Mouse (Mus musculus) liver, embryonic 15.5 days (tissue): ENCODE measurements around the gene Zc3h10. TPM values are rescaled to one million over a fixed set of nuclear protein-coding genes. Genes with fewer than 3 reads are reported as not detected.
A peak's percentile ranks its signal among the peaks of the same experiment; 100 is the strongest.

Experiments used
- ATAC-seq: fragments of 200-750 bp; cut with Nextera tagmentation; 2 replicates; pipeline ENCODE4 v1.8.0; 2017; ENCODE audit warnings: moderate number of reproducible peaks, mild to moderate bottlenecking, moderate library complexity; ENCODE audit not compliant: insufficient read depth
- H3K27ac ChIP-seq: fragments of 300-500 bp; sonication (generic); replicated peaks from 2 replicates; pipeline ENCODE4 v1.5.1; 2015; ENCODE audit warnings: mild to moderate bottlenecking, inconsistent platforms
- H3K27me3 ChIP-seq: fragments of 300-500 bp; sonication (generic); 2 replicates; pipeline ENCODE4 v1.6.1; 2015; ENCODE audit warnings: mild to moderate bottlenecking, inconsistent platforms
- H3K36me3 ChIP-seq: fragments of 300-500 bp; sonication (generic); replicated peaks from 2 replicates; pipeline ENCODE4 v1.6.1; 2015; ENCODE audit warnings: moderate library complexity, mild to moderate bottlenecking, inconsistent platforms
- H3K4me1 ChIP-seq: fragments of 300-500 bp; sonication (generic); replicated peaks from 2 replicates; pipeline ENCODE4 v1.6.1; 2015; ENCODE audit warnings: inconsistent platforms
- H3K4me2 ChIP-seq: fragments of 300-500 bp; sonication (generic); 2 replicates; pipeline ENCODE4 v1.6.1; 2015; ENCODE audit warnings: moderate library complexity, mild to moderate bottlenecking, inconsistent platforms
- H3K4me3 ChIP-seq: fragments of 300-500 bp; sonication (generic); replicated peaks from 2 replicates; pipeline ENCODE4 v1.5.1; 2015; ENCODE audit warnings: mild to moderate bottlenecking, inconsistent platforms
- H3K9ac ChIP-seq: fragments of 300-500 bp; sonication (generic); 2 replicates; pipeline ENCODE4 v1.6.1; 2015; ENCODE audit warnings: moderate library complexity, mild to moderate bottlenecking, inconsistent platforms
- H3K9me3 ChIP-seq: fragments of 300-500 bp; sonication (generic); replicated peaks from 2 replicates; pipeline ENCODE4 v1.6.1; 2016; ENCODE audit warnings: inconsistent platforms
- WGBS: fragments of 180-500 bp; shearing (Covaris S2); methylation state at CpG from one replicate; pipeline ENCODE4 v1.1.7; 2015; ENCODE audit warnings: mixed read lengths; ENCODE audit not compliant: insufficient replicate concordance; 5-methylcytosine and 5-hydroxymethylcytosine counted together
- polyA plus RNA-seq: library from polyadenylated mRNA; unstranded; fragments of >200 nt; fragmentation: Nextera tagmentation; extraction: Ambion mirVana; gene quantifications from 2 replicates; pipeline ENCODE4 v1.2.1, GENCODE M21; 2015

Gene Zc3h10
- polyA plus RNA-seq, 1 experiment from 2014 or later: 4.9 TPM

DNA sequence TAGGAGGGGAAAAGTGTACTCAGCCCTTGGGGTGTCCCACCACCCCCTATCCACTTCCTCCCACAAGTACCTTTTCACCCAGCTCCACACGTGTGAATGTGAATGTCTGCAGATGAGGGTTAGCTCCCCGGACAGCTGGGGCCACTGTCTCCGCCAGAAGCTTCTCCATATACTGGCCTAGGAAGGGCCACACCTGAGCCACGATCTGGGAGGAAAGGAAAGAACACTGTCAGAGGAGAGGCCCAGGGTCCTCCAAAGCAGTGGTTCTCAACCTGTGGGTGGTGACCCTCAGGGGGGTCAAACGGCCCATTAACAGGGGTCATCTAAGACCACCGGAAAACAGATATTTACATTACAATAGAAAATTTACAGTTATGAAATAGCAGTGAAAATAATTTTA, 25.2 kb downstream of the Zc3h10 start:
- no peaks in the 10 kb centered on the region for H3K27me3 ChIP-seq
- peaks cover 44% of the 10 kb centered on the region for H3K36me3 ChIP-seq
- no peak for ATAC-seq
- H3K4me2 ChIP-seq: no peak overlapping the region
- WGBS: 63% methylated on average over 6 of the region's 6 CpGs
- no peak overlapping the region for H3K27ac ChIP-seq
- no peak overlapping the region for H3K9ac ChIP-seq
- H3K4me1 ChIP-seq: peaks cover 41% of the 10 kb centered on the region
- H3K9me3 ChIP-seq: no peaks in the 10 kb centered on the region
- no peak overlapping the region for H3K4me3 ChIP-seq

DNA sequence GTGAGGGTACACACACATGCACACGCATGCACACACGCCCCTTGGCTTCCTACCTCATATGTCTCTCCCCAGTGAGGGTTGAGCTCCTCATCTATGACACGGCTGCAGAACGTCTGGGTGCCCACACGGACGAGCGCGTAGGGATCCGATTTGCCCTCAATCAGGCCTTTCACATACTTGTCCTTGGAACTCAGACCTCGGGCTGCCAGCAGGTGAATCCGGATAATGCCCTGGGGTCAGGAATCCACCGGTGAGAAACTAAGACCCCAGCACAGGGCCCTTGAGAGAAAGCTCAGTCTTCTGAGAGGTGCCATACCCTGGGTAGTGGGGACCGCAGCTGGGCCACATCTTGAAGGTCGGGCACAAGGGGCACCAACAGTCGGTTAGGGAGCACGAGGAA, 27.0 kb downstream of the Zc3h10 start:
- Histone ChIP-seq H3K9me3 (no peaks in the 10 kb centered on the region), H3K4me2 (no peak overlapping the region), H3K27me3 (no peaks in the 10 kb centered on the region), H3K4me1 (peaks cover 44% of the 10 kb centered on the region), H3K36me3 (peaks cover 58% of the 10 kb centered on the region), H3K9ac (no peak overlapping the region), H3K27ac (no peak overlapping the region), H3K4me3 (no peak overlapping the region)
- no peak for ATAC-seq
- WGBS: 85% methylated on average over 16 of the region's 16 CpGs

DNA sequence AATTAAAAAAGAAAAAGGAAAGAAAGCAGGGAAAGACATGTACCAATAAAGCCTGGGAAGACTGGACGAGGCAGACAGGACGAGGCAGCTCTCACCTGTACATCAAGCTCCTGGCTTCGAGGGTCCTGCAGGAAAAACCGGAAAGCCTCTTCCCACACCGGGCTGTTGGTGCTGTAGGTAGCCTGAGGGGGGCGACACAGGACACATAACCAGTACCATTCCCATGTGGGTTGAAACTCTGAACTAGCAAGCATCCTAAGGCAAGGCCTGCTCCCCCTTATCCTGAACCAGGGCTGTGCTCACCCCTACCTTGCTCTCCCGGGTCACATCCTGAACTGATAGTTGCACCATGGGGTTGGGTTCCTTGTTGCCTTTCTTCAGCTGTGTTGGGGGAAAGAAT, 28.7 kb downstream of the Zc3h10 start:
- no peak for ATAC-seq
- 76% methylated on average over 7 of the region's 7 CpGs for WGBS
- H3K9ac ChIP-seq: no peak overlapping the region
- peaks cover 35% of the 10 kb centered on the region for H3K4me1 ChIP-seq
- H3K36me3 ChIP-seq: peaks cover 66% of the 10 kb centered on the region
- H3K27ac ChIP-seq: no peak overlapping the region
- no peak overlapping the region for H3K4me2 ChIP-seq
- H3K4me3 ChIP-seq: no peak overlapping the region
- H3K27me3 ChIP-seq: no peaks in the 10 kb centered on the region
- no peaks in the 10 kb centered on the region for H3K9me3 ChIP-seq

DNA sequence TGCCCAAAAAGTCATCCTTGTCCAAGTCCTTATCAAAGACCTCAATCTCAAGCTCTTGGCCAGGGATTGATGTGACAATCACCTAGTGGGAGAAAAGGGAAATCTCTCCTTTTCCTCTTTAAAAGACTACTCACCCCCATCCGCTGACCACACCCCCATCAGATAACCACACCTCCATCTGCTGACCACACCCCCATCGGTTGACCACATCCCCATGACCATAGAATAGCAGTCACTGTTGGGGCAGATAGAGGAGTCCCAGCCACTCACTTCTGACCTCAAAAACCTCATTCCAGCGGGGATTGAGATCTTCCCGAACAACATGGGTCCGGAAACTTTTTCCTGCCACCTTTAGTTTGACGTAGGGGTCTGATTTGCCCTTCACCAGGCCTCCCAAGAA, 30.9 kb downstream of the Zc3h10 start:
- no peak overlapping the region for H3K27ac ChIP-seq
- H3K9me3 ChIP-seq: no peaks in the 10 kb centered on the region
- no peak overlapping the region for H3K4me3 ChIP-seq
- 24% methylated on average over 6 of the region's 6 CpGs for WGBS
- no peaks in the 10 kb centered on the region for H3K27me3 ChIP-seq
- no peak overlapping the region for H3K9ac ChIP-seq
- no peak overlapping the region for H3K4me2 ChIP-seq
- peaks cover 71% of the 10 kb centered on the region for H3K36me3 ChIP-seq
- peaks cover 35% of the 10 kb centered on the region for H3K4me1 ChIP-seq
- ATAC-seq: no peak

DNA sequence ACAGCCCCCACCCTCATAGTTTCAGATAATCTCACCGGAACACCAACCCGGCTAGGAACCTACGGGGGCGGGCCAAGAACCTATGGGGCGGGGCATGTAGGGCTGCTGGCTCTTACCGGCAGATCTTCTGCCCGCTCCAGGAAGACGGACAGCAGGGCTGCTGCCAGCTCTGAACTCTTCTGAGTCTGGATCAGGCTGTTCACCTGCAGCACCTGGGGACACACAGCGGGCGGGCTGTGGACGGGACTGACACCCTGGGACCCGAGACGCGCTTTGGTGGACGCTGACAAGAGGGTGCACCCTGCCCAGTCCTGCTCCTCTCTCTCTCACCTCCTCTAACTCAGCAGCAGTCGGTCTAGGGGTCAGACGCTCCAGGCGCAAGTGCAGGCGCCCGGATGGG, 31.5 kb downstream of the Zc3h10 start:
- no peak overlapping the region for H3K9ac ChIP-seq
- H3K4me2 ChIP-seq: peak overlapping the region; percentile 6; the same call in 1 of the 2 replicates
- H3K9me3 ChIP-seq: no peaks in the 10 kb centered on the region
- H3K4me1 ChIP-seq: peaks cover 42% of the 10 kb centered on the region
- WGBS: 64% methylated on average over 20 of the region's 20 CpGs
- H3K4me3 ChIP-seq: no peak overlapping the region
- H3K36me3 ChIP-seq: peaks cover 72% of the 10 kb centered on the region
- H3K27ac ChIP-seq: no peak overlapping the region
- no peaks in the 10 kb centered on the region for H3K27me3 ChIP-seq
- ATAC-seq: no peak

DNA sequence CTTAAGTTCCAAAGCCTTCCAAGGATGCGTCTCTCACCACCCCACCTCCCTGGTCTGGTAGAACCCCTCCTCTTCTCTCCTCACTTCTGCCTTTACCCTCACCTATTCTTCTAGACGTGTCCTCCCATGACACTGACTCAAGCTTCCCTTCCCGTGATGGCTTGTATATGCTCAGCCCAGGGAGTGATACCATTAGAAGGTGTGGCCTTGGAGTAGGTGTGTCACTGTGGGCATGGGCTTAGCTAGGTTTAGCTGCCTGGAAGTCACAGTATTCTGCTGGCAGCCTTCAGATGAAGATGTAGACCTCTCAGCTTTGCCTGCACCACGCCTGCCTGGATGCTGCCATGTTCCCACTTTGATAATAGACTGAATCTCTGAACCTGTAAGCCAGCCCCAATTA, 32.5 kb downstream of the Zc3h10 start:
- H3K27ac ChIP-seq: no peak overlapping the region
- 57% methylated on average over 4 of the region's 4 CpGs for WGBS

DNA sequence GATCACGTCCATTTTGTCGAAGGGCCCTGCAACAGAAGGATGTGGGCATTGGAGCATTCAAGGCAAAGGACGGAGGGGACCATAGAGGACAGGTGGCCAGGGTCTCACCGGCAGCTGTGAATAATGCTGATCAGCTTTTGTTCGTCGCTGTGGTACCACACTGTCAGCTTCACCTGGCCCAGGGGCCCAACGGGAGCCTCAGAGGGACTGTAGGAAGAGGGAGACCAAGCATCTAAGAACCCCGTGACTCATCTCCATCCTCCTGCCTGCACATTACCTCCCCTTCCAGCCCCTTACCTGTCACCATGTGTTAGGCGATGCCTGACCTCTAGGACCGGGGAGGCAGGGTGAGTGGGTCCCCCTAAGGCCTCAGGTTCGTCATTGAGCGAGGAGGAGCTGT, 35.8 kb downstream of the Zc3h10 start:
- H3K4me1 ChIP-seq: peaks cover 48% of the 10 kb centered on the region
- no peak overlapping the region for H3K4me2 ChIP-seq
- H3K27me3 ChIP-seq: no peaks in the 10 kb centered on the region
- no peak for ATAC-seq
- no peak overlapping the region for H3K4me3 ChIP-seq
- H3K36me3 ChIP-seq: peaks cover 54% of the 10 kb centered on the region
- H3K9ac ChIP-seq: no peak overlapping the region
- 86% methylated on average over 12 of the region's 12 CpGs for WGBS
- H3K27ac ChIP-seq: no peak overlapping the region
- no peaks in the 10 kb centered on the region for H3K9me3 ChIP-seq

More for the DNA sequence above, 32.5 kb downstream of the Zc3h10 start:
- peaks cover 71% of the 10 kb centered on the region for H3K36me3 ChIP-seq
- H3K9me3 ChIP-seq: no peaks in the 10 kb centered on the region
- peaks cover 52% of the 10 kb centered on the region for H3K4me1 ChIP-seq
- no peak overlapping the region for H3K4me2 ChIP-seq
- ATAC-seq: no peak
- H3K27me3 ChIP-seq: no peaks in the 10 kb centered on the region
- no peak overlapping the region for H3K4me3 ChIP-seq
- H3K9ac ChIP-seq: no peak overlapping the region

DNA sequence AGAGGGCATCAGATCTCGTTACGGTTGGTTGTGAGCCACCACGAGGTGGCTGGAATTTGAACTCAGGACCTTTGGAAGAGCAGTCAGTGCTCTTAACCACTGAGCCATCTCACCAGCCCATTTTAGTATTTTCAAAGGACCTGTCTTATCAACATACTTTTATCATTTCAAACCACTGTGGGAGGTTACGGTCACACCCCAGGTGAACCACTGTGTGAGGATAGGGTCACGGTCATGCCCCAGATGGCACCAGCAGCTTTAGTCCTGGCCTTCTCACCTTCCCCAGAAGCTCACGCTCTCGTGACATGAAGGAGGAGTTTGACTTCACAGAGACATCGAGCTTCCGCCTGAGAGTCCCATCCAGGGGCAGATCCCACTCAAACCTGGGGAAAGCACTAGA, 36.4 kb downstream of the Zc3h10 start:
- Histone ChIP-seq H3K9me3 (no peaks in the 10 kb centered on the region), H3K9ac (no peak overlapping the region), H3K4me3 (no peak overlapping the region), H3K4me1 (peaks cover 42% of the 10 kb centered on the region), H3K27me3 (no peaks in the 10 kb centered on the region), H3K4me2 (no peak overlapping the region), H3K36me3 (peaks cover 49% of the 10 kb centered on the region), H3K27ac (no peak overlapping the region)
- ATAC-seq: peak; percentile 56; the same call in 1 of the 2 replicates
- WGBS: 62% methylated on average over 9 of the region's 9 CpGs

DNA sequence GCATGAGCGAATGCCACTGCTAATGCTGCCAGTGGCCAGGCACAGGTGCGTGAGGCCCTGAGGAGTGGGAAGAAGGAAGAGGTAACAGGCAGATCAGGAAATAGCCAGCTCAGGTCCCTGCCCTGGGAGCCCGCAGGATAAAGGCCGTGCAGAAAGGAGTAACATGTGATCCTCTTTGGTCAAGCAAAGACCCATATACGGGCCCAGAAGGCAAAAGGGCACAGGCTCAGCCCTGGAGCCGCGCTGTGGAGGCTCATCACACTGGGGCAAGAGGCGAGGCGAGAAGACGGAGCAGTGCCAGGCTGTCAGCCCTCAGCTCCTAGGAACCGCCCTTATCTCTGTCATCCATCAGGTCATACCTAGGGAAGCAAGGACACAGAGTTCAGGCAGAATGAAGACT, 37.3 kb downstream of the Zc3h10 start:
- 81% methylated on average over 11 of the region's 11 CpGs for WGBS
- peaks cover 34% of the 10 kb centered on the region for H3K4me1 ChIP-seq
- no peak for ATAC-seq

DNA sequence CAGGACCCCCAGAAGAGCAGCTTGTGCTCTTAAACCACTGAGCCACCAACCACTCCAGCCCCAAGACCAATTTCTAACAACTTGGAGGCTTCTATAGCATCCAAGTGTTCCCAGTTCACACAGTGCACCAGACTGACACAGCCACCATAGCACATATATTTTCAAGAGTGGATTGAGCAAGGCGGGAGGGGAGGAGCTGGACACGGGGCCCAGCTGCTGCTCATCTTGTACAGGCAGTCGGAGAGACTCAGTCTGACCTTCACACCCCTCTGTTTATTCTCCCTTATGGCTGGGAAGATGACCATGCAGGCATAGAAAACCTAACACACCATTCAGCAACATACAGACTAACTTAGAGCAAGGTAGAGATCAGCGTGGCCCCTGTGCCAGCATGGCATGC, 37.7 kb downstream of the Zc3h10 start:
- ATAC-seq: no peak
- H3K27me3 ChIP-seq: no peaks in the 10 kb centered on the region
- H3K4me1 ChIP-seq: peaks cover 34% of the 10 kb centered on the region
- WGBS: 76% methylated on average over 4 of the region's 4 CpGs
- no peak overlapping the region for H3K4me2 ChIP-seq
- H3K9ac ChIP-seq: no peak overlapping the region
- no peaks in the 10 kb centered on the region for H3K9me3 ChIP-seq
- H3K27ac ChIP-seq: no peak overlapping the region
- H3K36me3 ChIP-seq: peaks cover 37% of the 10 kb centered on the region
- H3K4me3 ChIP-seq: no peak overlapping the region

More for the DNA sequence above, 37.3 kb downstream of the Zc3h10 start:
- H3K27ac ChIP-seq: no peak overlapping the region
- H3K9me3 ChIP-seq: no peaks in the 10 kb centered on the region
- peaks cover 42% of the 10 kb centered on the region for H3K36me3 ChIP-seq
- H3K4me3 ChIP-seq: no peak overlapping the region
- no peaks in the 10 kb centered on the region for H3K27me3 ChIP-seq
- no peak overlapping the region for H3K9ac ChIP-seq
- H3K4me2 ChIP-seq: no peak overlapping the region

DNA sequence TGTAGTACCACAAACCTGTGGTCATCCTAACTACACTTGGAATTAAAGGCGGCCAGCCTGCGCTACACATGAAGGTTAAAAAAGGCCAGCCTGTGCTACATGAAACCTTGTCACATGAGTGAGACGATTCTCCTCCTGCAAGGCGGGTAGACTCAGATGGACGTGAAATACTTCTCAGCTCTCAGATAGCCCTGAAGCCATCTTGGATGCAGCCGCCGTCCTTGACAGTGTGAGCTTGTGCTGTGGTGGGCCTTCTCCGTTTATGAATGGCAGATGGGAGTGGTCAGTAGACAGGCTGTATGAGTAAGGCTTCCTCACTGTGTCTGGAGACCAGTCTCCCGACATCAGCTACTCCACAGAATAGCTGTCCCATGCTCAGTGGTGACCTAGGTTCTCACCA, 38.4 kb downstream of the Zc3h10 start:
- Histone ChIP-seq H3K4me1 (peaks cover 40% of the 10 kb centered on the region), H3K9ac (no peak overlapping the region), H3K9me3 (no peaks in the 10 kb centered on the region), H3K27me3 (no peaks in the 10 kb centered on the region), H3K4me3 (no peak overlapping the region), H3K27ac (no peak overlapping the region), H3K4me2 (no peak overlapping the region), H3K36me3 (peaks cover 36% of the 10 kb centered on the region)
- WGBS: 82% methylated on average over 9 of the region's 9 CpGs
- ATAC-seq: no peak

DNA sequence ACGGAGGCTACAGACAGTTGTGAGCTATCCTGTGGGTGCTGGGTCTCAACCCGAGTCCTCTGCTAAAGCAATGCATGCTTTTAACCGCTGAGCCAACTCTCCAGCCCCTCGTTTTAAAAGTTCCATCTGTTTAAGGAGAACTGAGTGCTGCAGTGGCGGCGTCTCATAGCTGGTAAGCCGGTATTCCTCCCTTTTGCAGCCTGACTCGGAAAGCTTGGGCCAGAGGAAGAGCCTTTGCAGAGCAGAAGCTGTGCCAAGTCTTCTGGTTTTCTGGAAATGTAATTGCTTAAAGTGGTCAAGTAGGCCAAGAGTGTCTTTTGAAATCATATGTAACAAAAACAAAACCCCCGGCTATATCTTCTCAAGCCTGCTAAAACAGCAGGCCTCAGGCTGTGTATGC, 39.3 kb downstream of the Zc3h10 start:
- no peak for ATAC-seq
- H3K9me3 ChIP-seq: no peaks in the 10 kb centered on the region
- 79% methylated on average over 9 of the region's 9 CpGs for WGBS
- H3K4me2 ChIP-seq: no peak overlapping the region
- H3K36me3 ChIP-seq: peaks cover 36% of the 10 kb centered on the region
- peaks cover 48% of the 10 kb centered on the region for H3K4me1 ChIP-seq
- no peak overlapping the region for H3K4me3 ChIP-seq
- no peak overlapping the region for H3K9ac ChIP-seq
- no peaks in the 10 kb centered on the region for H3K27me3 ChIP-seq
- H3K27ac ChIP-seq: no peak overlapping the region
